Mouse (Mus musculus) retina, postnatal 7 days (tissue): ENCODE measurements around the gene Gnpat.
"Not testable (repeated sequence)": the region's sequence is repeated elsewhere in the genome, so short reads cannot be mapped to it uniquely, and the experiment has no call there.

Experiments used
- DNase-seq: peaks from one replicate; pipeline ENCODE4 v3.0.0-alpha.2; 2012; ENCODE audit warnings: low read depth, low spot score

Gnpat gene

DNA sequence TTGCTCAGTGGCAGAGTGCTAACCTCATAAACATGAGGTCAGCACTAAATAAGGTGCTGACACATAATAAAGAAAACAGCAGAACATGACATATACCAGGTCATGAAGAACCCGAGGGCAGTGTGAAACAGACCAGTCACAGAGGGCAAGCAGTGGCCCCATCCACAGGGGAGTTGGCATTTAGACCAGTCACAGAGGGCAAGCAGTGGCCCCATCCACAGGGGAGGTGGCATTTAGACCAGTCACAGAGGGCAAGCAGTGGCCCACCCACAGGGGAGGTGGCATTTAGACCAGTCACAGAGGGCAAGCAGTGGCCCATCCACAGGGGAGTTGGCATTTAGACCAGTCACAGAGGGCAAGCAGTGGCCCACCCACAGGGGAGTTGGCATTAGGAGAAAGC is 19.9 kb upstream of the Gnpat start:
- not testable (repeated sequence) for DNase-seq

DNA sequence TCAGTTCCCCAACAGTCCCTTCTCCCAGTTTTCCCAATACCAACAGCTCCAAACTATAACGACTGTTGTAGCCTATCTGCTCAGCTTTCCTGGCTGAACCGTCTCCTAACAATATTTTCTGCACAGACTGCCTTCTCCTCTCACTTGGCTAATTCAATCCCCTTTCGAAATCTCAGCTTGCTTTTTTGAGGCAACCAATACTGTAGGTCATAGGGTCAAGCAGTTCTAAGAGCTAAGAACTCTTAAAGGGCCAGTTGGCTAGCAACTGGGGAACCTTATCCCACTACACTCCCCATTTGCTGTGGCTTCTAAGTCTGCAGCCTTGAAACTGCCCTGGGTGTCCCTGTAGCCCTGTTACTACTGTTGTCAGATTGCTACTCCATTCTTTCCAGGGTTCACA is 17.7 kb upstream of the Gnpat start:
- DNase-seq, result no peak

DNA sequence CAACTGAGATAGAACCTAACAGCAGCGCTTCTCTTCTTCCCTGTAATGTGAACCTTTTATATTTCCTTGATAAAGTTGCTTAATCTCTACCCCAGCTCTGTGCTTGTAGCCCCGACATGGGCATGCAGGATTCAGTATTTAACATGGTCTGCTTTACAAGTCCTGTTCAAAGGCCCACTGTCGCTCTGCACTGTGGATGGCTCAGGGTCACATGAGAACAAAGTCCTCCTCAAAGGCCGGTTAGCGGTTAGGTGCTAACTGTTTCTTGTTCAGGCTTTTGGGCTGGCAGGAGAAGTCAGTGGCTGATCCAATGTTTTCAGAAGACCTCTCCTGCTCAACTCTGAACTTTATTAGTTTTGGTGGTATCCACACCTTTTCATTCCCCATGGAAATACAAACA is 17.3 kb upstream of the Gnpat start:
- DNase-seq, result no peak

DNA sequence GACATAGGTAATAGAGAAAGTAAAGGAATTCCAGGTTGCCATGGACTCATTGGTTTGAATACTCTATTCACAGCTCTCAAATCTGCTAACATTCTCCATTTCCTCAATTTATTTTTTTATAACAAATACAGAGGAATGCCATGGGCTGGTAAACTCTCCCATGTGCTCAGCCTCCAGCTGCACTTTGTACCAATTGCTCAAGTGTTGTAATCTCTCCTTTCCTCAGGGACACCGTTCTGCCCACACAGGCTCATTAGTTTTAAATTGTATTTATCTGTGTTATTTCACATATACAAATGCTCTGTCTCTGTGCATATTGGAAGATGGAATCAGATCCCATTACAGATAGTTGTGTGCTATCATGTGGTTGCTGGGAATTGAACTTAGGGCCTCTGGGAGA is 9.3 kb upstream of the Gnpat start:
- DNase-seq, result no peak

DNA sequence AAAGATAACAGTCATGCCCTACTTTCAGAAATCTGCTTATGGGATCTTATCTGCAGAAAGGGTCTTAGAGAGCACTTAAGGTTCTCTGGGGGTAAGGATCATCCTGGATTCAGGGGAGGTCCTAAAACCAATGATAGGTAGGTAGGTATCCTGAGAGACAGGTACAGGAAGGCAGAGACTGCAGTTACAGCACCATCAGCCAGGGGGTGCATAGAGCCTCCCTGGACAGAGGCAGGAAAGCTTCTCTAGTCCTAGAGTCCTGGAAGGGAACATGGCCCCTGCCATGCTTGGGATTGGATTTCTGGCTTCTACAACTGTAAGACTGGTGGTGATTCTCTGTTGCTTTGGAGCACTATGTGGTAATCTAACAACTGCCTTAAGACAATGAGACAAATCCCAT is 3.4 kb upstream of the Gnpat start:
- DNase-seq, result no peak

DNA sequence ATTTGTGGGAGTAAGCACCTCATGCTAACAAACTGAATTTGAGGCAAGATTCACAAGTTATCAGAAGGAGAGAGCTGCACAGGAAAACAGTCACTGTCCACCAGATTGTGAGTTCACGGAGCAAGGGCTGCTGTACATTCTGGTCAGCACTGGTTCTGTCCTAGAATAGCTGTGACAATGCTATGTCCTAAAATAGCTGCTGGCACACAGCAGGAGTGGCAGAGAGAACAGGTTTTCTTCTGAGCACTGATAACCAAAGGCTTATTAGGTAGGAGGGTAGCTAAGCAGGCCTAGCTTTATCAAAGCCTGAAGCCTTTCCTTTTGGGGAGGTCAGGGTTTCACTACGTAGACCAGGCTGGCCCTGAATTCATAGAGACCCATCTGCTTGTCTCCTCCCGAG is 2.6 kb upstream of the Gnpat start:
- no peak for DNase-seq

DNA sequence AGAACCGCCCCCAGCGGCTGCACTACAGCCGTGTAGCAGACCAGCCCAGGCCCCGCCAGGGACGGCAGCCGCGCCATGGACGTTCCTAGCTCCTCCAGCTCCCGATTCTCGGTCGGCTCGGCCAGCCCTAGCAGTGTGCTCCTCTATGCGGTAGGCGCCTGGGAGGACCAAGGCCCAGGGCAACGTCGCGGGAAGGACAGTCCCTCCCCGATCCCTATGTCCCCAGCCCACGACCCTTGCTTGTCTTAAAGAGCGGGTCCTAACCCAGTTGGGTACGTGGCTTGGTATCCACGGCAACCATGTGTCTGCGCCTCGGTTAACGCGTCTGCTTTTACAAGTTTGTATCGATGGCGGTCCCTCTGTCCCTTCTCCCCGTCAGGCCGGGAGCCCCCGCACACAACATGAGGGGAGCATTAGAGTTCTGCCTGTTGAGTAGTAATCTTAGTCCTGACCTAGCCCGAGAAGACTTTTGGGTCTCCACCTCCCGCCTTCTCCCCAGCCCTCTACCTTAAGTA is 387 bp downstream of the Gnpat start:
- no peak for DNase-seq

DNA sequence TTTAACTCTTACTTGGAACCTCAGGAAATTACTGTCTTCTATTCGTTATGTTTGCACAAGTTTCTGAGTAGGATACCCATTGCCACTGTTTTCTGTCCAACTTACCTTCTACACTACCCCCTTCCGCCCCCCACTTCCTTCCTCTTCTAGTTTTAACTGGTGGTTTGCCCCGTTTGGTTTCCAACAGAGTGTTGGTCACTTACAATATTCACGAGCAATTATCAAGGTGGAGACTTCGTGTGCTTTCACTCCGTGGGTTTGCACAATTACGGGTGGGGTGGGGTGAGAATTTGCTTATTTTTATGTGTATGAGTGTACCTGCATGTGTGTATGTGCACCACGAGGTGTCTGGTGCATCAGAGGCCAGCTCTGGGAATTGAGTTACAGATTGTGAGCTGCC is 896 bp downstream of the Gnpat start:
- no peak for DNase-seq

DNA sequence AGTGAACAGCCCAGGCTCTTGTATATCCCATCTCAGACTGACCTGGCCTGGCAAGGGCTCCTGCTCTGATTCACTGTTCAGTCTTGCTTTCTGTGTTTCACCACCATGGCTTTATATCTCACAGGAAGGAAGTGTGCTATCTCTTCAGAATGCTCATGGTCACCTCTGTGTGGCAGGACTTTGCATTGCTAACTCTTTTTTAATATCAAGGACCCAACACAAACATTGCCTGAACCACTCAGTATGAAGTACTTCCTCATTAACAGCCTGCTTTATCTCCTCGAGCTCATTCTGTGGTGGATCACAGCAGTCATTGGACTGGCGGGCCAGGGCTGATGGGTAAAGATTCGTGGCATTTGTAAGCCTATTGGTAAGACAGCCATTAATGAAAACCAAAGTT is 3.8 kb downstream of the Gnpat start:
- no peak for DNase-seq

DNA sequence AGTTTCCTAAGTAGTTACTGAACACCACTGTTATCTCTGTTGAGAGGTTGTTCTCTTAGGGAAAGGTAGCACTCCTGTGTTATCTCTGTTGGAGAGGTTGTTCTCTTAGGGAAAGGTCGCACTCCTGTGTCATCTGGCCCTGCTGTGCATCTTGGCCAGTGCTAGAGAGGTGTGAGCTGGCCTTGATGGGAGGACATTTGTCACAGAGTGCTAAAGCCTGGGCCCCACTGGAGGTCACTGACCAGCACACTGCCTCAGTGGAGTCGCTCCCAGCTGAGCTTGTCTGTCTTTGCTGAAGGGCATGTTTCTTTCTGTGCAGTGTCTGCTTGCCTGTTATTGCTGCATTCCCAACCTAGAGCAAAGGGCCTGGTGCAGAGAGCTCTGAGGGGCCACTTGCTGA is 4.3 kb downstream of the Gnpat start:
- no peak for DNase-seq

DNA sequence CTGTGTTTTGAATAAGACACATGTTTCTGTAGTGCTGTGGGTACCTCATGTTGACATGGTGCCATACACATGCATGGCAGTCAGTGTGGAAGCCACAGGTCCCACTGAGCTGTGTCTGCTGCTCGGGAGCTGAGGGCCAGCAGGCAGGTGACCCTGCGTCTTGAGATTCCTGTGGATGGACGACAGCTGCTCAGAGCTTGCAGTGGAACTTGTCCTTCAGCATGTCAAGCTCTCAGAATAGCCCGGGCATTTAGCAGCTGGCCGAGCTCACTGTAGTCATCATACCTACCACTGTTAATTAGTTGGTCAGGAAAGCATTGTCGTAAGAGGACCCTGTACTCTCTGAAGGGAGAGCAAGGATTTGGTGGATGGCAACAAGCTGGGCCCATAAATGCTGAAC is 6.9 kb downstream of the Gnpat start:
- DNase-seq, result no peak

DNA sequence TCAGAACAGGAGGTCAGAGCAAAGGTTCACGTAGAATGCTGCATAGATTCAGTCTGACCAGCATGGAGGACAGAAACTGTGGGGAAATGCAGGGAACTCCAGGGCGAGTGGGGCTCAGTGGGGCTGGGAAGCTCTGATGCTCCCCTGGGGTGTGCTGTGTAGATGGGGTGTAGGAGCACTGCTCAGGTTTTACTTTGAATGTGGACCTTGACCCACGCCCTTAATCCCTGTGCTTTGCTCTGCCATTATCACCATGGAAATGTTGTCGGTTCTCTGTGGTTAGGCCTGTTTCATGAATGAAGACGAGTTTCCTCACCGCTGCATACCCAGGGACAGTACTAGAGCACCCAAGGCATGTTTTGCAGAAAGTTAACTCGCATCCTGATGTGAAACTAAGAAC is 8.6 kb downstream of the Gnpat start:
- no peak for DNase-seq

DNA sequence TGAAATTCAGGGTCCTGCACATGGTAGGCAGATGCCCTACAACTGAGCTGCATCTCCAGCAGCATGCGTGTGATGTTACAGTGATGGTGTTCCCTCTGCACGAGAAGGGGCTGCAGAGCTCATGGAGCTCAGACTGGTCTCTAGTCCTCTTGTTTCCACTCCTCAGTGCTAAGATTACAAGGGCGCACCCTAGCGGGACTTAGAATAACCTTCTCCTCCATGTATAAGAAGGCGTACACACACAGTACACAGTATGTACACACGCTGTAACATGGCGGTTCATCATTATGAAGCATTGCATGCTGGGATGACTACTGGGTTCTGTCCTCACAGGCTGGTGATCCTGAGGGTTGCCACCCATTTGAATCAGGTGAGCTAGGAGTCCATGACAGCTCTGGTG is 9.2 kb downstream of the Gnpat start:
- no peak for DNase-seq

DNA sequence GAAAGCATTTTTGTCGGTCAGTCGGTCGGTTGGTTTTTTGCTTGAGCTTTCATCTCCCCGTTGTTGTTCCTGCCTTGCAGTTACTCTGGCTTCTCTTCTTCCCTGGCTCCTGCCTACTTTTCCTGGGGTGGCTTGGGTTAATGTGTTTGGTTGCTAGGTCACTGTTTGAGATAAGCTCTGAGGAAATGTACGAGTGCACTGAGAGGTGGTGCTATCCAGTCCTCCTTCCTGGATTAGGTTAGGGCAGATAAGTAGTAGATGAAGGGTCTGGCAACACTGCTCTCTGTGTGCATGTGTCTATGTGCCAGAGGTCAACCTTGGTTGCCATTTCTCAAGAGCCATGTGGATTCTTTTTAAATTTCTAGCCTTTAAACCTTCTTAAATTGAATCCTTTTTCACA is 9.9 kb downstream of the Gnpat start:
- DNase-seq, result no peak

DNA sequence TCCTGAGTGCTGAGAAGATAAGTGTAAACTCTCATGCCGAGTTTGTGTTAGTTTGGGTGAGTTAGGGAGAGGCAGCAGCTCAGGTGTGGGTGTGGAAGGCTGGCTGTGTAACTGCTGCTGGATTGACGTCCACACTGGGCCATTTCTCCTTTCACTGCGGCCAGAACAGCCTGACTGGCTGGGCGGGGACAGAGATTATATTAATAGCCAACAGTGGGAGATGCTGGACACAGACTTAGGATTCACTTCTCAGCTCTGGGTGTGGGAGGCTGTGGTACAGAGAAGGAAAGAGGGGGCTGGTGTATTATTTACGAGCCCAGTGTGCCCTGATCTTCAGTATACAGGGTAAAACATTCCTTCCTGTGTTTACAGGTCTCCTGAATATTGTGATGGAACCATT is 15.3 kb downstream of the Gnpat start:
- no peak for DNase-seq

DNA sequence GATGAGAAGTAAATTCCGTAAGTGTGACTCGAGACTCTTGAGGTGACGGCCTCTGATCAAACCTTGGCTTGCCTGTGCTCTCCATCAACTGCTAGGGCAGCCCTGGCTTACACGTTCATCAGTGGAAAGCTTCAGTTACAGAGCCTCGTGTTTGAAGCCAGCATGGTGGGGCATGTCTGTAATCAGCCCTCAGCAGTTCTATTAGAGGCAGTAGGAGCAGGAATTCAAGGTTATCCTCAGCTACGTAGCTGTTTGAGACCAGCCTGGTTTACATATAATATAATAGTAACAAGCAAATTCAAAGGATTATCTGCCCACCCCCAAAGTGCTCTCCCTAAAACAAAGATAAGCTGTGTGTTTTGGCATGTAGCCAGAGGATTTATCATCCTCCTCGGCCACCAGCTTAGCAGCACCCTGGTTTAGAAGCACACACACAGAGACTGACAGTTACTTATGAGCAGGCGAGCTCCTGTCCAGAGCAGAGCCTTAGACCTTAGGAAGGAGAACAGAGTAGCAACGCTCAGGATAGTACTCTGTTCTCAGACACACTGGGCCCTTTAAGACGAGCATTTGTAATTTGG is 16.2 kb downstream of the Gnpat start:
- peak; percentile 50 for DNase-seq

DNA sequence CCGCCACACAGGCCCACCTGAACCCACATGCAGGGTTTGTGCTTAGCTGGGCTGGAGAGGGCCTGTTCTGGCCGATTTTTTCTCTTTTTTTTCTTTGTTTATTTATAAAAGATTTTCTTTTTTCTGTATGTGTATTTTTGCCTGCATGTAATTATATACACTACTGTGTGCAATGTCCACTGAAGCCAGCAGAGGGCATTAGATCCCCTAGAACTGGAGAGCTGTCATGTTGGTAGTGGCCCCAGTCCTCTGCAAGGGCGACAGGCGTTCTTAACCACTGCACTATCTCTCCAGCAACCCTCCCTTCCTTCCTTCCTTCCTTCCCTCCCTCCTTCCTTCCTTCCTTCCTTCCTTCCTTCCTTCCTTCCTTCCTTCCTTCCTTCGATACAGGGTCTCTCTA is 25.6 kb downstream of the Gnpat start:
- no peak for DNase-seq

DNA sequence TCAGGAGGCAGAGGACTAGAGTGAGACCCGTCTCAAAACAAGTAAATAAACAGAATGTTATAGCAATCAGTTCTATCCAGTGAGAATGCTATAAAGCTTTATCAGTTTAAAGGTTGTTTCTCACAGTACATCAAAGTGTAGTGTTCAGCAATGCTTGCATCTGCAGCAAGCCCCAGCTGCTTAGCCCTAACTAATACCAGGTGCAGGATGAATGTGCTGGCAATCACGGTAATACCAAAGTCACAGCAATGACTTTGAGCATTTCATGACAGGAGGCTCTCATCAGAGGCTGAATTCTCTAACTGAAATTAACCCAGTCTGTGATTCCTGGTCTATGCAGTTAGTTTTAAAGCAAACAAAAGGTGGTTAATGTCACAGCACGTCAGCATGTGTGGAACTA is 29.8 kb downstream of the Gnpat start:
- DNase-seq, result no peak

DNA sequence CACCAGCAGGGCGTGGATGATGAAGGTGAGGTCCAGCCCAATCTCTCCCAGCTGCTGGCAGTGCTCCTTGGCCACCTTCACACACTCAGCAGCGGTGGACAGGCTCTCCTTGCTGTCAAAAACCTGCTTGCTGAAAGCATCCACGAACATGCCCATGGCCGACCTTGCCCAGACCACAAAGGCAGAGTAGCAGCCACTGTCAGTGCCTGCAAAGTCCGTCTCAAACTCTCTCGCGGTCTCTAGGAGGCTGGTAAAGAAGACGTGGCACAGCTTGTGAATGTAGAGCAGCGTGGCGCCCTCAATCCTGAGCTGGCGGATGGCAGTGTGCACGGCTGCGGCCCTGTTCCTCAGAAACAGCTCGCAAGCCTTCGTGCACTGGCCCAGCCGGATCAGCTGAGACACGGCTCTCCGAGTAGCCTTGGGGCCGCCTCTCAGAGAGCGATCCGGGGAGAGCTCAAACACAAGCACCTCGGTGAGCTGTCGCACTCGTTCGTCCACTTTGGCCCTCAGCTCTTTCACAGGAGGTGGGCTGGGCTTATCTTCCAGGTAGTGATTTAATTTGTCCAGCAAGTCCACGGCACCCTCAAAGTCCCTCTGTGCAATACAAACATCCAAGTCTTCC is 33.3 kb downstream of the Gnpat start:
- no peak for DNase-seq

DNA sequence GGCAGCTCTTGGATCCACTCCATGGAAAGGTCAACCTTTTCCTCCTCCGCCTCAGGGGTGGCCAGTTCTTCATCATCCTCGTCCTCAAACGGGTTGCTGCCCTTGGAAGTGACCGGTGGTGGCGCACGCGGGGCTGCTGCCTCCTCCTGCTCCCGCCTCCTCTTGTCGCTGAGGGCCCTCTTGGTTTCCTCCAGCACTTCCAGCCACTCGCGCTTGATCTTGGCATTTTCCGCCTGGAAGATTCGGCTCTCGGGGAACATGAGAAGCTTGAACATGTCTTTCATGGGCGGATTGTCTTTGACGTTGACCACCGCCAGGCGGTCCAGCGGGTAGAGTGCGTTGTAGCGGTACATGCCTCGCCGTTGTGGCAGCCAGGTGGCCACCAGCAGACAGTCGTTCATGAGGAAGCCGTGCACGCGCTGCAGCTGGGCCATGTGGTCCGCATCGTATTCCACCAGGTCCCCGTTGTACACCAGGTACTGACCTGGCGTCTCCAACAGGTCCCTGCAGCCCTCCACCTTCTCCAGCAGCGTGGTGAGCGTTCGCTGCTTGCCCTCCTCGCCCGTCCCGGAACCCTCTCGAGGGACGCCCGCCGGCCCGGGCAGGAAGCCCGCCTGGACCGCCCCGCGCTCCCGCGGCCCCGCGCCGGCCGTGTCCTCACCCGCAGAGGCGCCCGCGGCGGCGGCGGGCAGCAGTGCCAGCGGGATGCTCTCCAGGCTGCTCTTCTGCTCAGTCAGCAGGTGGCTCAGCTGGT is 34.0 kb downstream of the Gnpat start:
- peak; percentile 58 for DNase-seq

DNA sequence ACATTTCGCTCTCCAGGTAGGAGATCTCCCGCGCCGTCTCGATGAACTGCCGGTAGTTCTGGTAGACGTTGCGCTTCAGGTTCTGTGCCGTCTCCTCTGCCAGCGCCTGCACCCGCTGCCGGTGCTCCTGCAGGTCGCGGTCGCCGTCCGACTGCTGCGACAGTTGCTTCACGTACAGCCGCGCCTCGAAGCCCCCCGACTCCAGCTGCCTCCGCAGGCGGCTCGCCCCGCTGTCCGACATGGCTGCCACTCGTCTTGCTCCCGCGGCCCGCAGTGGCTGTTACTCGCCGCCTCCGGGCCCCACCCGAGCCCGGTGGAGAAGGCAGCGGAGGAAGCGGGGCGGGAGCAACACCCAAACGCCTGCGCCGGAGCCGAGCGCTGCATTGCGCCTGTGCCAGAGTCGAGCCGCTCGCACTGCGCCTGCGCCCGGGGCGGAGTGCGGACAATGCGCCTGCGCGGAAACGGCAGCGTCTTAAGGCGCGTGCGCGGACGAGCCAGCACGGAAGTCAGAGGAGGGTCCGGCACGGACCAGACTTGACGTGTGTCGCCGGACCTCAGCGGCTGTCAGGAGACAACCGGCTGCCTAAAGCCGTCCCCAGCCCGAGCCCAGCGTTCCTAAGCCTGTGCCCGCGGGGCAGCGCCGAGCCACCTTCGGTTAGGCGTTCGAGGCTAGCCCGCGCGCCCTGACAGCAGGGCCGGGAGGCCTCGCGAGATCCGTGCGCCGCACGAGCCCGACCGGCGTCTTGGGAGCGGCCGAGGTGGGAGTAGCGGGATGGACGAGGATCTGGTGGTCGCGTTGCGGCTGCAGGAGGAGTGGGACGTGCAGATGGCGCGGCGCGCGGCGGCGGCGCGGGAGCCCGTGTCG is 34.8 kb downstream of the Gnpat start, which contains the start of the genes Exoc8 and Sprtn:
Gene Exoc8, minus strand, starts transcription at position 320 of the 865 bp plus-strand sequence.
Gene Sprtn, plus strand, starts transcription at position 501 of the 865 bp plus-strand sequence.
- DNase-seq, result peak; percentile 95
